Mouse (Mus musculus): ENCODE data around the gene Zmat3. TPM values are rescaled to one million over a fixed set of nuclear protein-coding genes. Genes with fewer than 3 reads are reported as not detected.
A peak's percentile ranks its signal among the peaks of the same experiment; 100 is the strongest.

The Zmat3 gene
- polyA plus RNA-seq, 2 experiments, result 7.7 to 12.6 TPM

DNA sequence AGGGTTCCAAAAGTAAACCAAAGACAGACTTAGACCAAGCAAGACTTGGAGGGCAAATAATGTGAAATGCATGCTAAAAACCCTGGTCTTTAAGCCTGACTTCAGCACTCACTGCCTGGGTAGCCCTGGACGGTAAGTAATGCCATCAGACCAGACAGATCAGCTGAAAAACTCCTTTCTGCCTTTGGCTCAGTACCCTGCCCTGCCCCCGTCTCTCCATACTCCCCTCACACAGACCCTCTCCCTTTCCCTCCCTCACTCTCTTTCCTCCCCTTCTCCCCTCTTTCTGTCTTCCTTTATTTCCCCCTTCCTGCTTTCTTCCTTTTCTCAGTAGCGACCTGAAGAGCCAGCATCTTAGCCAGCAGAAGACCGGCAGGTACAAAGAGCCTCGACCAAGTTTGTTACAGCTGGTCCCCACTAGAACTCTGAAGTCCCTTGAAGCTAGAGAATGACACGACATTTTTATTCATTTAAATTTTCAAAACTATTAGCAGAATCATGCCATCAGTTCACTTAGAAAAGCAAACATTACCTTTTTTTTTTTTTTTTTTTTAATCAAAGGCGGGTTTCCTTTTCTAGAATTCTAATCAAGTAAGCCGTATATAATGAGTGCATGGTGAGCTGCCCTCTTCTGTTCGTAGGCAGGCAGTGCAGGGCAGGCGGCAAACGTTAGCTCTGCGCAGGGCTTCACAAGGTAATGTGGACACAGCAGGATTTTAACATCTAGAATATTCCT, 48.5 kb downstream of the Zmat3 start:
- no peaks in the 10 kb centered on the region for H3K27me3 ChIP-seq (ENCODE audit: control insufficient read depth, insufficient read depth, low read length)
- peak; percentile 15 for DNase-seq (ENCODE audit: low spot score)
- H3K4me1 ChIP-seq (ENCODE audit: control insufficient read depth, insufficient read depth, low read length), result no peaks in the 10 kb centered on the region
- H3K4me2 ChIP-seq (replicated peaks; ENCODE audit: low read depth, low read length, severe bottlenecking), result no peak overlapping the region
- no peak for TF ChIP-seq POLR2A (IDR thresholded peaks at IDR 0.05; ENCODE audit: borderline replicate concordance, extremely low read depth, insufficient read depth, insufficient read length)
- H3K27ac ChIP-seq (replicated peaks; ENCODE audit: low read depth, low read length), result no peak overlapping the region
- H3K9ac ChIP-seq (ENCODE audit: low read depth, low read length, severe bottlenecking), result no peak overlapping the region
- 23% methylated on average over 12 of the region's 12 CpGs for WGBS
- no peaks in the 10 kb centered on the region for H3K36me3 ChIP-seq (ENCODE audit: control insufficient read depth, insufficient read depth, low read length)
- H3K9me3 ChIP-seq (ENCODE audit: control insufficient read depth, low read length), result no peaks in the 10 kb centered on the region
- no peak overlapping the region for H3K4me3 ChIP-seq (replicated peaks; ENCODE audit: low read length)
- ATAC-seq (ENCODE audit: low FRiP score, low read depth), result peak; percentile 74

DNA sequence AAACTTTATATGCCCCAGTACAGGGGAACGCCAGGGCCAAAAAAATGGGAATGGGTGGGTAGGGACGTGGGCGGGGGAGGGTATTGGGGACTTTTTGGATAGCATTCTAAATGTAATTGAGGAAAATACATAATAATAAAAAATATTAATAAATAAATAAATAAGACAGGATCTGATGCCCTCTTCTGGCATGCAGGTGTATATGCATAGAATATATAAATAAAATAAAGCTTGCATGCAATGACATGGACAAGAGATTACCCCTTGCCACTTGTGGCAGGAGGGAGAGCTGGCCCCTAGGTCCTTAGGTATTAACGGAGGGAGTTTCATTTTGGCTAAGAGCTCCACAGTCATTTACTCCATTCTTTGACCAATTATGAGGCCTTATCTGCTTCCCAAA, 51.1 kb downstream of the Zmat3 start:
- DNase-seq (ENCODE audit: low spot score) (no peak), ATAC-seq (ENCODE audit: low FRiP score, low read depth) (no peak)
- Histone ChIP-seq H3K36me3 (ENCODE audit: control insufficient read depth, insufficient read depth, low read length) (no peaks in the 10 kb centered on the region), H3K4me3 (replicated peaks; ENCODE audit: low read length) (no peak overlapping the region), H3K4me1 (ENCODE audit: control insufficient read depth, insufficient read depth, low read length) (no peaks in the 10 kb centered on the region), H3K27ac (replicated peaks; ENCODE audit: low read depth, low read length) (no peak overlapping the region), H3K9me3 (ENCODE audit: control insufficient read depth, low read length) (no peaks in the 10 kb centered on the region), H3K4me2 (replicated peaks; ENCODE audit: low read depth, low read length, severe bottlenecking) (no peak overlapping the region), H3K27me3 (ENCODE audit: control insufficient read depth, insufficient read depth, low read length) (no peaks in the 10 kb centered on the region), H3K9ac (ENCODE audit: low read depth, low read length, severe bottlenecking) (no peak overlapping the region)
- WGBS, result 89% methylated on average over 4 of the region's 4 CpGs
- TF ChIP-seq POLR2A (IDR thresholded peaks at IDR 0.05; ENCODE audit: borderline replicate concordance, extremely low read depth, insufficient read depth, insufficient read length), result no peak

DNA sequence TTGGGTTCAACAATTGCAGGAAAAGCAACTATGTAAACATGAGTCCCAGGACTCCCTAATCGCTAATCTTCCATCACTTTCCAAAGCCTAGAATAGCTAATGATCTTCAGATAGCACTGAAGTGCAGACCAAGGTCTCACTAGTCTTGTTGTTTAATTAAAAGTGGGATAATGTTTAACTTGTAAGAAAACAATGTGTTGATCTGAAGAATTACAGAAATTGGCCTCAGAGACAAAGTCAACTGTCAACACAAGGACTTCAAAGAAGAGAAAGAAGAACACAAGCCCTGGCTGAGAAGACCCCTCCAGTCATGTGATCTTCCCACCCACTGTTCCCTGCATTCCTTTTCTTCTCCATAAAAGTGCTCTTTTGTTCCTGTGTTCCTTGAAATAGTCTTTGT, 61.6 kb downstream of the Zmat3 start:
- Histone ChIP-seq H3K27ac (replicated peaks; ENCODE audit: low read depth, low read length) (no peak overlapping the region), H3K36me3 (ENCODE audit: control insufficient read depth, insufficient read depth, low read length) (no peaks in the 10 kb centered on the region), H3K4me1 (ENCODE audit: control insufficient read depth, insufficient read depth, low read length) (no peaks in the 10 kb centered on the region), H3K9ac (ENCODE audit: low read depth, low read length, severe bottlenecking) (no peak overlapping the region), H3K4me2 (replicated peaks; ENCODE audit: low read depth, low read length, severe bottlenecking) (no peak overlapping the region), H3K9me3 (ENCODE audit: control insufficient read depth, low read length) (no peaks in the 10 kb centered on the region), H3K4me3 (replicated peaks; ENCODE audit: low read length) (no peak overlapping the region), H3K27me3 (ENCODE audit: control insufficient read depth, insufficient read depth, low read length) (no peaks in the 10 kb centered on the region)
- ATAC-seq (ENCODE audit: low FRiP score, low read depth) (no peak), DNase-seq (ENCODE audit: low spot score) (no peak)
- no peak for TF ChIP-seq POLR2A (IDR thresholded peaks at IDR 0.05; ENCODE audit: borderline replicate concordance, extremely low read depth, insufficient read depth, insufficient read length)
- WGBS, result 64% methylated on average over 1 of the region's 1 CpGs

DNA sequence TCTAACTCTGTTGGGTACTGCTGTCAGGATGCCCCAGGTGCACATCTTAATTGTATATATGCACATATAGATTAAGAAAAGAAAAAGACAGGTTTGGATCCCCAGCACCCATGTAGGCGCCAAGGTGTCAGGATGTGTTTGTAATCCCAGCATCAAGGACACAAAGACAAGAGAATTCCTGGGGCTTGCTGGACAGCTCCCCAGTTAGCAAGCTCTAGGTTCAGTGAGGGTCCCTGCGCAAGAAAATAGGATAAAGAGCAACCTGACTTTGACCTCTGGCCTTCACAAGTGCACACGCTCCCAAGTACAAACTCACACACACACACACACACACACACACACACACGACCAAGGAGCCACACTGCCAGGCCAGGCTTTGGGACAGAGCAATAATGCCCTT, 73.8 kb downstream of the Zmat3 start:
- TF ChIP-seq POLR2A (IDR thresholded peaks at IDR 0.05; ENCODE audit: borderline replicate concordance, extremely low read depth, insufficient read depth, insufficient read length), result no peak
- ATAC-seq (ENCODE audit: low FRiP score, low read depth), result no peak
- Histone ChIP-seq H3K9me3 (ENCODE audit: control insufficient read depth, low read length) (no peaks in the 10 kb centered on the region), H3K9ac (ENCODE audit: low read depth, low read length, severe bottlenecking) (no peak overlapping the region), H3K27me3 (ENCODE audit: control insufficient read depth, insufficient read depth, low read length) (no peaks in the 10 kb centered on the region), H3K4me3 (replicated peaks; ENCODE audit: low read length) (no peak overlapping the region), H3K36me3 (ENCODE audit: control insufficient read depth, insufficient read depth, low read length) (no peaks in the 10 kb centered on the region), H3K4me1 (ENCODE audit: control insufficient read depth, insufficient read depth, low read length) (peaks cover 8% of the 10 kb centered on the region), H3K4me2 (replicated peaks; ENCODE audit: low read depth, low read length, severe bottlenecking) (no peak overlapping the region), H3K27ac (replicated peaks; ENCODE audit: low read depth, low read length) (no peak overlapping the region)
- 43% methylated on average over 4 of the region's 4 CpGs for WGBS
- no peak for DNase-seq (ENCODE audit: low spot score)

Other genes starting within 250 kb of the Zmat3 start
- 17.1 and 20.7 TPM in 2 replicates for gene Pik3ca, start 31.7 kb upstream of the Zmat3 start, polyA plus RNA-seq (2012; rRNA removed)
- 17.0 and 21.8 TPM in 2 replicates for gene Pik3ca, start 31.7 kb upstream of the Zmat3 start, polyA plus RNA-seq (2014; fragmentation: Nextera tagmentation; extraction: Ambion mirVana)
- not detected in 2 replicates for gene Kcnmb3, start 126.2 kb upstream of the Zmat3 start, polyA plus RNA-seq (2012; rRNA removed)
- gene Kcnmb3, start 126.2 kb upstream of the Zmat3 start, polyA plus RNA-seq (2014; fragmentation: Nextera tagmentation; extraction: Ambion mirVana), result not detected in 2 replicates
- 61.5 and 66.4 TPM in 2 replicates for gene Zfp639, start 144.2 kb upstream of the Zmat3 start, polyA plus RNA-seq (2012; rRNA removed)
- gene Zfp639, start 144.2 kb upstream of the Zmat3 start, polyA plus RNA-seq (2014; fragmentation: Nextera tagmentation; extraction: Ambion mirVana), result 47.4 and 48.1 TPM in 2 replicates
- gene Mfn1, start 163.5 kb upstream of the Zmat3 start, polyA plus RNA-seq (2012; rRNA removed), result 20.7 and 31.5 TPM in 2 replicates
- 22.9 and 28.7 TPM in 2 replicates for gene Mfn1, start 163.5 kb upstream of the Zmat3 start, polyA plus RNA-seq (2014; fragmentation: Nextera tagmentation; extraction: Ambion mirVana)

All from limb, embryonic 14.5 days (tissue).